Mouse (Mus musculus) lung, adult 2 months (tissue): ENCODE data around the gene Rnf144b.

Source experiments
- CTCF ChIP-seq: fragments of 200-500 bp; IDR thresholded peaks from 2 replicates; pipeline ENCODE4 v1.5.1; 2011; ENCODE audit warnings: mild to moderate bottlenecking, low read length, control low read depth; ENCODE audit not compliant: insufficient read depth
- POLR2A ChIP-seq: fragments of 200-500 bp; IDR thresholded peaks from 2 replicates; pipeline ENCODE4 v1.6.1; 2011; ENCODE audit warnings: low read depth, mild to moderate bottlenecking, control low read depth, low read length, borderline replicate concordance; ENCODE audit errors: extremely low read depth

DNA sequence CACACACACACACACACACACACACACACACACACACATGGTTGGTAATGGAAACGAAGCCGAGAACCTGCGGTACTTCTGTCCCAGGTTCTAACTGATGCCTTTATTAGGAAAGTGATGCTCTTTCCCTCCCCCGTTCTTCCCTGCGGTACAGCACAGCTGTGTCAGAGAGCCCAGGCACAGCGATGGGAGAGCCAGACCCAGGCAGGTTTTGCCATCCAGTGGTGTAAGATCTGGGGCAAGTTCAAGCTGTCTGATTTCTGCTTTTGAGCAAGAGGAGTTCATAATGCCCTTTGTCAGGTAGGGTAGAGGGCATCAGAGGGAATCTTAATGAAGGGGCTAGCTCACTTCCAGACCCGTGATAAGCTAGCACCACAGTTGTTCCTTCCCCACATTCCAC is 89.1 kb downstream of the Rnf144b start:
- TF ChIP-seq POLR2A (no peak), CTCF (no peak)
